Mouse (Mus musculus): ENCODE results near the gene Flvcr2. TPM values are rescaled to one million over a fixed set of nuclear protein-coding genes. Genes with fewer than 3 reads are reported as not detected.

Flvcr2 gene
- polyA plus RNA-seq, 1 experiment from 2014 or later: 2.0 TPM

- H3K27me3 ChIP-seq (replicated peaks; ENCODE audit: control insufficient read depth, insufficient read depth, low read length): no peaks in the 10 kb centered on the region
- 45% methylated on average over 6 of the region's 6 CpGs for WGBS
- H3K4me3 ChIP-seq (ENCODE audit: low read depth, low read length): no peak overlapping the region
- H3K27ac ChIP-seq (ENCODE audit: low read depth): no peak overlapping the region
- H3K9ac ChIP-seq (ENCODE audit: low read length): no peak overlapping the region
- no peak for ATAC-seq (replicated peaks; ENCODE audit: low FRiP score, low TSS enrichment, low read depth)
- H3K4me1 ChIP-seq (replicated peaks; ENCODE audit: control insufficient read depth, insufficient read depth, low read length): no peaks in the 10 kb centered on the region; the same call in 1 of the 2 replicates
- no peak overlapping the region for H3K4me2 ChIP-seq (ENCODE audit: low read length)
- H3K36me3 ChIP-seq (ENCODE audit: control insufficient read depth, insufficient read depth, low read length): no peaks in the 10 kb centered on the region
- H3K9me3 ChIP-seq (ENCODE audit: control insufficient read depth, low read length): no peaks in the 10 kb centered on the region
- DNase-seq (ENCODE audit: low spot score): no peak
Observed at GRCm38 (mm10) chr12:85792821-85793346, 46.5 kb downstream of the Flvcr2 start.

- Histone ChIP-seq H3K36me3 (ENCODE audit: control insufficient read depth, insufficient read depth, low read length) (no peaks in the 10 kb centered on the region), H3K9ac (ENCODE audit: low read length) (no peak overlapping the region), H3K4me3 (ENCODE audit: low read depth, low read length) (no peak overlapping the region), H3K4me1 (replicated peaks; ENCODE audit: control insufficient read depth, insufficient read depth, low read length) (no peaks in the 10 kb centered on the region; the same call in 1 of the 2 replicates), H3K9me3 (ENCODE audit: control insufficient read depth, low read length) (no peaks in the 10 kb centered on the region), H3K27ac (ENCODE audit: low read depth) (no peak overlapping the region), H3K27me3 (replicated peaks; ENCODE audit: control insufficient read depth, insufficient read depth, low read length) (no peaks in the 10 kb centered on the region), H3K4me2 (ENCODE audit: low read length) (no peak overlapping the region)
- ATAC-seq (replicated peaks; ENCODE audit: low FRiP score, low TSS enrichment, low read depth): no peak
- no peak for DNase-seq (ENCODE audit: low spot score)
- WGBS: 81% methylated on average over 2 of the region's 2 CpGs
Observed at GRCm38 (mm10) chr12:85794094-85794493, 47.8 kb downstream of the Flvcr2 start.

GRCm38 (mm10) chr12:85795551-85795950, 49.2 kb downstream of the Flvcr2 start:
- Histone ChIP-seq H3K9me3 (ENCODE audit: control insufficient read depth, low read length) (no peaks in the 10 kb centered on the region), H3K9ac (ENCODE audit: low read length) (no peak overlapping the region), H3K36me3 (ENCODE audit: control insufficient read depth, insufficient read depth, low read length) (no peaks in the 10 kb centered on the region), H3K27me3 (replicated peaks; ENCODE audit: control insufficient read depth, insufficient read depth, low read length) (no peaks in the 10 kb centered on the region), H3K4me2 (ENCODE audit: low read length) (no peak overlapping the region), H3K4me3 (ENCODE audit: low read depth, low read length) (no peak overlapping the region), H3K4me1 (replicated peaks; ENCODE audit: control insufficient read depth, insufficient read depth, low read length) (no peaks in the 10 kb centered on the region; the same call in 1 of the 2 replicates), H3K27ac (ENCODE audit: low read depth) (no peak overlapping the region)
- DNase-seq (ENCODE audit: low spot score): no peak
- ATAC-seq (replicated peaks; ENCODE audit: low FRiP score, low TSS enrichment, low read depth): no peak
- 70% methylated on average over 1 of the region's 1 CpGs for WGBS

- Histone ChIP-seq H3K27ac (ENCODE audit: low read depth) (no peak overlapping the region), H3K9me3 (ENCODE audit: control insufficient read depth, low read length) (no peaks in the 10 kb centered on the region), H3K4me3 (ENCODE audit: low read depth, low read length) (no peak overlapping the region), H3K9ac (ENCODE audit: low read length) (no peak overlapping the region), H3K4me1 (replicated peaks; ENCODE audit: control insufficient read depth, insufficient read depth, low read length) (no peaks in the 10 kb centered on the region), H3K27me3 (replicated peaks; ENCODE audit: control insufficient read depth, insufficient read depth, low read length) (no peaks in the 10 kb centered on the region), H3K4me2 (ENCODE audit: low read length) (no peak overlapping the region), H3K36me3 (ENCODE audit: control insufficient read depth, insufficient read depth, low read length) (no peaks in the 10 kb centered on the region)
- WGBS: 44% methylated on average over 9 of the region's 9 CpGs
- no peak for ATAC-seq (replicated peaks; ENCODE audit: low FRiP score, low TSS enrichment, low read depth)
- no peak for DNase-seq (ENCODE audit: low spot score)
Observed at GRCm38 (mm10) chr12:85800031-85800430, 53.7 kb downstream of the Flvcr2 start.

GRCm38 (mm10) chr12:85809726-85810125, 63.4 kb downstream of the Flvcr2 start:
- H3K27ac ChIP-seq (ENCODE audit: low read depth): no peak overlapping the region
- H3K4me3 ChIP-seq (ENCODE audit: low read depth, low read length): no peak overlapping the region
- 28% methylated on average over 6 of the region's 6 CpGs for WGBS
- H3K9ac ChIP-seq (ENCODE audit: low read length): no peak overlapping the region
- no peaks in the 10 kb centered on the region for H3K27me3 ChIP-seq (replicated peaks; ENCODE audit: control insufficient read depth, insufficient read depth, low read length)
- peaks cover 9% of the 10 kb centered on the region; the same call in 1 of the 2 replicates for H3K4me1 ChIP-seq (replicated peaks; ENCODE audit: control insufficient read depth, insufficient read depth, low read length)
- H3K4me2 ChIP-seq (ENCODE audit: low read length): no peak overlapping the region
- peaks cover 20% of the 10 kb centered on the region for H3K36me3 ChIP-seq (ENCODE audit: control insufficient read depth, insufficient read depth, low read length)
- DNase-seq (ENCODE audit: low spot score) (no peak), ATAC-seq (replicated peaks; ENCODE audit: low FRiP score, low TSS enrichment, low read depth) (no peak)
- no peaks in the 10 kb centered on the region for H3K9me3 ChIP-seq (ENCODE audit: control insufficient read depth, low read length)

GRCm38 (mm10) chr12:85810959-85811358, 64.6 kb downstream of the Flvcr2 start:
- no peak overlapping the region for H3K27ac ChIP-seq (ENCODE audit: low read depth)
- H3K36me3 ChIP-seq (ENCODE audit: control insufficient read depth, insufficient read depth, low read length): peaks cover 32% of the 10 kb centered on the region
- no peak overlapping the region for H3K4me2 ChIP-seq (ENCODE audit: low read length)
- ATAC-seq (replicated peaks; ENCODE audit: low FRiP score, low TSS enrichment, low read depth) (no peak), DNase-seq (ENCODE audit: low spot score) (no peak)
- H3K27me3 ChIP-seq (replicated peaks; ENCODE audit: control insufficient read depth, insufficient read depth, low read length): no peaks in the 10 kb centered on the region
- no peak overlapping the region for H3K9ac ChIP-seq (ENCODE audit: low read length)
- H3K9me3 ChIP-seq (ENCODE audit: control insufficient read depth, low read length): no peaks in the 10 kb centered on the region
- no peak overlapping the region for H3K4me3 ChIP-seq (ENCODE audit: low read depth, low read length)
- H3K4me1 ChIP-seq (replicated peaks; ENCODE audit: control insufficient read depth, insufficient read depth, low read length): peaks cover 9% of the 10 kb centered on the region; the same call in 1 of the 2 replicates

GRCm38 (mm10) chr12:85811676-85812075, 65.3 kb downstream of the Flvcr2 start:
- Histone ChIP-seq H3K4me3 (ENCODE audit: low read depth, low read length) (no peak overlapping the region), H3K9me3 (ENCODE audit: control insufficient read depth, low read length) (no peaks in the 10 kb centered on the region), H3K4me1 (replicated peaks; ENCODE audit: control insufficient read depth, insufficient read depth, low read length) (peaks cover 9% of the 10 kb centered on the region; the same call in 1 of the 2 replicates), H3K36me3 (ENCODE audit: control insufficient read depth, insufficient read depth, low read length) (peaks cover 37% of the 10 kb centered on the region), H3K4me2 (ENCODE audit: low read length) (no peak overlapping the region), H3K9ac (ENCODE audit: low read length) (no peak overlapping the region), H3K27me3 (replicated peaks; ENCODE audit: control insufficient read depth, insufficient read depth, low read length) (no peaks in the 10 kb centered on the region), H3K27ac (ENCODE audit: low read depth) (no peak overlapping the region)
- WGBS: 95% methylated on average over 4 of the region's 4 CpGs
- DNase-seq (ENCODE audit: low spot score): no peak
- no peak for ATAC-seq (replicated peaks; ENCODE audit: low FRiP score, low TSS enrichment, low read depth)

GRCm38 (mm10) chr12:85813599-85813998, 67.3 kb downstream of the Flvcr2 start:
- Histone ChIP-seq H3K36me3 (ENCODE audit: control insufficient read depth, insufficient read depth, low read length) (peaks cover 51% of the 10 kb centered on the region), H3K4me1 (replicated peaks; ENCODE audit: control insufficient read depth, insufficient read depth, low read length) (peaks cover 9% of the 10 kb centered on the region; the same call in 1 of the 2 replicates), H3K4me2 (ENCODE audit: low read length) (no peak overlapping the region), H3K4me3 (ENCODE audit: low read depth, low read length) (no peak overlapping the region), H3K9ac (ENCODE audit: low read length) (no peak overlapping the region), H3K9me3 (ENCODE audit: control insufficient read depth, low read length) (no peaks in the 10 kb centered on the region), H3K27ac (ENCODE audit: low read depth) (no peak overlapping the region), H3K27me3 (replicated peaks; ENCODE audit: control insufficient read depth, insufficient read depth, low read length) (no peaks in the 10 kb centered on the region)
- ATAC-seq (replicated peaks; ENCODE audit: low FRiP score, low TSS enrichment, low read depth): no peak
- WGBS: 60% methylated on average over 2 of the region's 2 CpGs
- no peak for DNase-seq (ENCODE audit: low spot score)

GRCm38 (mm10) chr12:85822051-85822450, 75.7 kb downstream of the Flvcr2 start:
- Histone ChIP-seq H3K9ac (ENCODE audit: low read length) (no peak overlapping the region), H3K4me1 (replicated peaks; ENCODE audit: control insufficient read depth, insufficient read depth, low read length) (peaks cover 8% of the 10 kb centered on the region; the same call in 1 of the 2 replicates), H3K36me3 (ENCODE audit: control insufficient read depth, insufficient read depth, low read length) (peaks cover 42% of the 10 kb centered on the region), H3K27me3 (replicated peaks; ENCODE audit: control insufficient read depth, insufficient read depth, low read length) (no peaks in the 10 kb centered on the region), H3K27ac (ENCODE audit: low read depth) (no peak overlapping the region), H3K4me2 (ENCODE audit: low read length) (no peak overlapping the region), H3K9me3 (ENCODE audit: control insufficient read depth, low read length) (no peaks in the 10 kb centered on the region), H3K4me3 (ENCODE audit: low read depth, low read length) (no peak overlapping the region)
- ATAC-seq (replicated peaks; ENCODE audit: low FRiP score, low TSS enrichment, low read depth): no peak
- peak; percentile 47 for DNase-seq (ENCODE audit: low spot score)
- WGBS: 75% methylated on average over 9 of the region's 9 CpGs
